Mouse (Mus musculus): ENCODE measurements at regions not wholly inside any gene's neighbourhood (a gene's known extent, or its start where the extent isn't known, plus 50 kb on each side); places are given as distances from the start of the nearest gene placed in this dataset.
"Not testable (repeated sequence)": the region's sequence is repeated elsewhere in the genome, so short reads cannot be mapped to it uniquely, and the experiment has no call there.

DNA sequence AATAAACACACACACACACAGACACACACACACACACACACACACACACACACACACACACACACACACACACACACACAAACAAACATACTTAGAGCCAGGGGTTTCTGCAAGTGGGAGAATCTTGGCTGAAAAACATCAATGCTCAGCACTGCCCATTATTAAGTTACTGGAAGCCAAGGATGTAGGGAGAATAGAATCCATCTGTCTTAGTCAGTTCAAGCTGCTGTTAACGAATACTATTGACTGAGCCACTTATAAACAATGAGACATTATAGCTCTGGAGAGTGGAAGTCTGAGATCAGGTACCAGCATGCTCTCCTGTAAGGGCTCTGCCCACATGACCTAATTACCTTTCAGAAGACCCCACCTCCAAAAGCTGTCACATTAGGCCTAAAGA, 87.4 kb downstream of the Fam174b start:
- intact Hi-C loops (cut with DNase I): no loop called here
- H3K27ac ChIP-seq: no peak overlapping the region
- no peak for DNase-seq
- TF ChIP-seq CTCF (IDR thresholded peaks at IDR 0.05): no peak
- no peak overlapping the region for H3K4me3 ChIP-seq

DNA sequence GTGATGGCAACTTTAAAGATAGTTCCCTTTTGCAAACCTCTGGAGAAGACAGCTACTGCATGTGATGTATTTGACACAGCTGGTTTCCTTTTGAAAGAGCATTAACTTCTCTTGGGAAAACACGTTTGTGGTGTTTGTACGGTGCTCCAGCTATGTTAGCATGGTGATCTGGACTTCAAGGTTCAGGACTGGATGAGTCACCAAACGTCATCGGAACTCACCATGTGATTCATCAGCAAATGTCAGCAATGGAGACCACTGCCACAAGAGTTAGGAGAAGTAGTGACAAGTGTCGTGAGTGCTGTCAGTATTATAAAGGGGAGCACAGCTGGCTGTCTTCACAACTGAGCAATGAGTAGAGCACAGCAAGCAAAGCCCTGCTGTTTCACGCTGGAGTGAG, 90.5 kb downstream of the Fam174b start:
- no peak overlapping the region for H3K27ac ChIP-seq
- no peak for DNase-seq
- no peak for TF ChIP-seq CTCF (IDR thresholded peaks at IDR 0.05)
- intact Hi-C loops (cut with DNase I): no loop called here
- no peak overlapping the region for H3K4me3 ChIP-seq

DNA sequence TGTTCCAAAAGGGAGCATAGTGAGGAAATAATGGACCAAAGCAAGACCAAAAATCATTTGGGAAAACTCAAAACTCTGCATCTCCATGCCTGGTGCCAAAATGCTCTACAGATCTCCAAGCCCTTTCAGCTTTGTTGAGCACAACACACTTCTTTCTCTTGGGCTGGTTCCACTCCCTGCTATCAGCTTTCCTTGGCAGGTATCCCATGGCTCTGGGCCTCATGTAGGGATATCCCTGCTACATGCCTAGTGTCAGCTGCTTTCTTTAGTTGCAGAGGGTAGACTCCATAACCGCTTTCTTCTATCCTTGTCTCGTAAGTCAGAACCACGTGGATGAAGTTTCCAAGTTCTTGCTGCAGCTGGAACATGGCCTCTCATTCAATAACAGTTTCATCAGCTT, 100.3 kb downstream of the Fam174b start:
- H3K27ac ChIP-seq: no peak overlapping the region
- no peak for DNase-seq
- H3K4me3 ChIP-seq: no peak overlapping the region
- intact Hi-C loops (cut with DNase I): no loop called here
- no peak for TF ChIP-seq CTCF (IDR thresholded peaks at IDR 0.05)

DNA sequence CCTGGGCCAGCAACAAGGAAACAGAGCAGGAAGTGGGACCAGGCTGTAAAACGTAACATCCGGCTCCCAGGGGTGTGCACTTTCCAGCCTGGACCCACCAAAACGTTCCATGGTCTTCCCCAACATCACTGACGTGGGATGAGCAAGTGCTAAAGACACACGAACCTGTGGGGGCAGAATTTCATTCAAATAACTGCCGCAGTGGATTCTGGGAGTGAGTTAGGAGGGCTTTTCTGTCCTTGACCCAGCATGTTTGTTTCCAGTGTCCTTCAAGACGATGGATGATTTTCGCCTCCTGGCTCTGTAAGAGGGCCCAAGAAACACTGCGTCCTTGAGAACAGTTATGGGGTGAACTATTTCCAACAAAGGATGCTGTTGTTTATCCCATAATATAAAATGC, 112.1 kb downstream of the Fam174b start:
- no peak for DNase-seq
- no peak for TF ChIP-seq CTCF (IDR thresholded peaks at IDR 0.05)
- Histone ChIP-seq H3K27ac (no peak overlapping the region), H3K4me3 (no peak overlapping the region)
- intact Hi-C loops (cut with DNase I): no loop called here

DNA sequence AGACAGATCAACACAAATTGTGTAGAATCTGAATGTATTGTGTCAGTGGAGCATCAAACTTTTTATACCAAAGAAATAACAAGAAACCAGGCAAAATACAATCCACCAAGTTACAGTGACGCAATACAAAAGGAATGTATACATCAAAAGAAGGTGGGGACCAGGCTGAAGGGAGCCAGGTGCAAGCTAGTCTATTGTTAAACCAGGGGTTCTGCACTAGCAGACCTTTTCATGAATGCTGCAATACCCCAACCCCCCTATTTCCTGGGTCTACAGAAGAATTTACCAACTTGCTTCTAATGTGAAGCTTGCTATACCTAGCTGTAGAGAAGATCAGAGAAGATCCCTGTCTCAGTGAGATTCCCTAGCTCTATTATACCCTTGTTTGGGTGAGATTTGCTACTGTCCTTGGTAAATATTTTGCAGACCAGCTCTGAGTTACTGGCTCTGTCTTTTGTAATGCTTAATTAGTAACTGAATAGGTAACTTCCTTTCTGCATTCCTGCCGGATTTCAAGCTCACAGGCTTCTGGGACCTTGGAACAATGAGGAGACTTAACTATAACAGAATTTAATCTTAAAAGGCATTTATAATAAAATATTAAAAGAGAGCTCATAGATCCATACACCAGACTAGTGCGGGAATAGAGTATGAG, 113.3 kb downstream of the Fam174b start:
- intact Hi-C loops (cut with DNase I); DNase-seq; H3K4me3 ChIP-seq; H3K27ac ChIP-seq: not testable (repeated sequence)

DNA sequence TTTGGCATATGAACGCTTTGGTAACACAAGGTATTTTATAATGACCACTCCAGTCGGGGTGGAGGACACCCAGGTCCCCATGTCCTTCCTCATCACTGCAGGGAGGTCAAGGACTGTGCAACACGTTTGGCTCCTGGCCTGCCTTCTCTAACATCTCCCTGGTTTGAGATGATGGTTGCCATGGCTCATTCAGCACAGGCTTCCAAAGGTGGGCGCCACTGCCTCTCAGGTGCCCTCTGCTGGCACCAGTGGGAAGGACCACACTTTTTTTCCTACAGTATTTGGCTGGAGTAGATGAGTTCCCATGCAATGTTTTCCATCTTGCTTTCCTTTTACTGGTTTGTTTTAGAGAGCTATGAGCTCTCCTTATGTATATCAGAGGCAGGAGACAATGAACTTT, 115.4 kb downstream of the Fam174b start:
- TF ChIP-seq CTCF (IDR thresholded peaks at IDR 0.05): peak; percentile 65
- DNase-seq: peak; percentile 22
- intact Hi-C loops (cut with DNase I): loop anchor here (5.0 kb wide), 1 partner anchor 198 kb away; no protein-coding TSS in a partner anchor
- Histone ChIP-seq H3K4me3 (no peak overlapping the region), H3K27ac (no peak overlapping the region)

DNA sequence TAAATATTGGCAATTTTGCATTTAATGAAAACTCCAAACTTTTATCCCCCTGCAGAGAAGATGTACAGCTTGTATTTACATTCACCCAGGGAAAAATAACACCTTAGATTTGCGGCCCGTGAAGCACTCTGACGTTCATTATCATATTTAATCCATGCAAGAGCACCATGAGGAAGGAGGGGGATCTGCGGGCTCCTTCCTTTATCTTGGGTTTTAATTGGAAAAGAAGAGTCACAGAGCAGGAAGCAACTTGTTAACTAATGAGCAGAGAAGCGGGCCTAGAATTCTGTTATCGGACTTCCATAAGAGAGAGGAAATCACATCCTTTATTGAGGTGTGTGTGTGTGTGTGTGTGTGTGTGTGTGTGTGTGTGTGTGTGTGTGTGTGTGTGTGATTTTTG, 116.8 kb downstream of the Fam174b start:
- Histone ChIP-seq H3K27ac (no peak overlapping the region), H3K4me3 (no peak overlapping the region)
- no peak for DNase-seq
- no peak for TF ChIP-seq CTCF (IDR thresholded peaks at IDR 0.05)
- intact Hi-C loops (cut with DNase I): loop anchor here (5.0 kb wide), 1 partner anchor 200 kb away; no protein-coding TSS in a partner anchor

DNA sequence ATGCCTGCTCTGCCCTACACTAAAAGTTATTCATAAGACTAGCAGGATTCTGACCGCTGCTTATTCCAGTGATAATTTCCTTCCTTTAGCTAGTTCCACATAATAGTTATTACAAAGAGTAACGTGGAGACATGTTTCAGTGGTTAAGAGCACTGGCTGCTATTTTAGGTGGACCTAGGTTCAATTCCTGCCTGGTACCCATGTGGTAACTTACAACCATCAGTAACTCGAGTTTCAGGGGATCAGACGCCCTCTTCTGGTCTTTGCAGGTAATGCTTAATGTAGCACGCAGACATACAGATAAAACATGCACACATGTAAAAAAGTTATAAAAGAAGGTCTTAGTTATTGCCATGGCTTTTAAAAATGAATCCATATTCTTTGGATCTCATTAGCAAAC, 125.0 kb downstream of the Fam174b start:
- intact Hi-C loops (cut with DNase I): no loop called here
- Histone ChIP-seq H3K27ac (no peak overlapping the region), H3K4me3 (no peak overlapping the region)
- no peak for DNase-seq
- TF ChIP-seq CTCF (IDR thresholded peaks at IDR 0.05): no peak

DNA sequence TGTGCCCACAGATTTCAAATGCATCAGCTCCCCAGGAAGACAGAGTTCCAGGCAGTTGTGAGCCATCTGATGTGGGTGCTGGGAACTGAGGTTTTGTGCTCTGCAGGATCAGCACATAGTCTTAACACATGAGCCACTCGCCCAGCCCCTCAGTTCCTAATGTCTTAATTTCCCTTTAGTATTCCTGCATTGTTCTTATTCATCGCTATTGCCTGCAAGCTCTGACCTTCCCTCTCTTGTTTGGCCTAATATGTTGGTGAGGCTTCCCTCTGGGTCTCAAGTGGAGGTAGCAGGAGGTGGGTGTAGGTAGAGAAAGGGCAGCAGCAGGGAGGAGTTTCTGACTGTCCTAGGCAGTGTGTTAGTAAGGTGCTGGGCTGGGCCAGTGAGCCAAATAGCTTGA, 132.1 kb downstream of the Fam174b start:
- no peak for TF ChIP-seq CTCF (IDR thresholded peaks at IDR 0.05)
- no peak overlapping the region for H3K4me3 ChIP-seq
- no peak overlapping the region for H3K27ac ChIP-seq
- intact Hi-C loops (cut with DNase I): no loop called here
- no peak for DNase-seq

DNA sequence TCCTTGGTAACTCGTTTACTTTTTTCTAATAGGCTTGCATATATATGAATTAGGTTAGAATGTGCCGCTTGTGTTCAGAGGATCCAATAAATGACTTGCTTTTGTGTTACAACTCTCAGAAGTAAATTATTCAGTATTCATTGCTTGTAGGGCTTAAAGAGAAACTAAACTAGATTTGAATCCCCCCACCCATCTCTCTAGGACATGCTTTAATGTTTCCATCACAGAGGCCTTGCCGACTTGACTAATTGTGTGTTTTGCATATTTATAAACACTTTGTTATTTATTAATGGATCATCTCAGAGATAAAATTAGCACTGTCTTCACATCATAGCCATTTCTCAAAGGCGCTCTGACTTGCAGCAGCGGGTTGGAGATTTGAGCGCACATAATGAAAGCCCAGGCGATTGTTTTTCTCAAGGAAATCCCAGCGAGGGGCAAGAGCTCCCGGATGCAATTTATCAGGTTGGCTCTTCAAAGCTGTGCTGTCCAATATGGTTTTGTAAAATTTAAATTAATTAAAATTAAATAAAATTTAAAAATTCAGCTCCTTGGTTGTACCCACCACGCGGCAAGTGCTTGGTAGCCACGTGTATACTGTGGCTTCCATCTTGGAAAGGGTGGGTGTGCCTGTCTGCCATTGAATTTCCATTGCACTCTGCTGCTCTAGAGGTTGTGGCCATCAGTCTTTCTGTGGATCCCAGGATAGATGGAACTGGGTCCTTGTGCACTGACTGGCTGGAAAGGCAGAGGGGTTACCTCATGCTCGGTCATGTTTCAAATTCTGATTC, 132.0 kb downstream of the St8sia2 start:
- no peak for TF ChIP-seq CTCF (IDR thresholded peaks at IDR 0.05)
- Histone ChIP-seq H3K27ac (no peak overlapping the region), H3K4me3 (no peak overlapping the region)
- intact Hi-C loops (cut with DNase I): no loop called here
- no peak for DNase-seq

DNA sequence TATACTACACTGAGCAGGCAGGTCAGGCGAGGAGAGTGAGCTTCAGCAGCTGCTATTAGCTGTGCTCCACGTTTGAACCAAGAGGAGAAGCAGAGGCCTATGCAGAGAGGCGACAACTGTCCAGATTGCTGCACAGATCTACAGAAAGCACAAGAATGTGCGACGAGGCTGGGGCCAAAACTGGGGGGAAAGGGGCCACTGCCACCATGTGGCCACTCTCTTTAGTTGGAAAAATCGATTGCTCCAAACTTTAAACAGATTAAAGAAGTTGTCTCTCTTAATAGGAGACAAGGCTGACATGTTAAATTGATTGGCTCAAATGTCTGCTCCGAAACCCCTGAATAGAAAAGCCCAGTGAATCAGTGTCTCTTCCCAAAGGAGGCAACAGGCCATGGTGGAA, 127.3 kb downstream of the St8sia2 start:
- no peak; the same call in 1 of the 2 replicates for TF ChIP-seq CTCF (IDR thresholded peaks at IDR 0.05)
- no peak overlapping the region for H3K4me3 ChIP-seq
- H3K27ac ChIP-seq: no peak overlapping the region
- intact Hi-C loops (cut with DNase I): no loop called here
- no peak for DNase-seq
